Mouse (Mus musculus) megakaryocyte, embryonic 14.5 days (primary cell): ENCODE results near the gene Gk. TPM values are rescaled to one million over a fixed set of nuclear protein-coding genes. Genes with fewer than 3 reads are reported as not detected.

ENCODE experiments used
- H3K27me3 ChIP-seq: replicated peaks from 2 replicates; pipeline ENCODE3; 2012; ENCODE audit warnings: inconsistent platforms
- H3K36me3 ChIP-seq: replicated peaks from 2 replicates; pipeline ENCODE3; 2012; ENCODE audit warnings: low read length, inconsistent platforms, mixed read lengths
- H3K4me1 ChIP-seq: 2 replicates; pipeline ENCODE4 v1.6.1; 2012; ENCODE audit warnings: inconsistent platforms
- H3K4me3 ChIP-seq: replicated peaks from 2 replicates; pipeline ENCODE3; 2012; ENCODE audit warnings: moderate library complexity, mild to moderate bottlenecking, inconsistent platforms
- H3K9me3 ChIP-seq: 2 replicates; pipeline ENCODE4 v1.6.1; 2012; ENCODE audit warnings: inconsistent platforms
- FLI1 ChIP-seq: IDR thresholded peaks from 2 replicates; pipeline ENCODE4 v1.6.1; 2012; ENCODE audit warnings: low read length, inconsistent platforms, mixed read lengths
- GATA1 ChIP-seq: IDR thresholded peaks from 3 replicates; pipeline ENCODE4 v1.6.1; 2012; ENCODE audit warnings: mixed read lengths, low read length, inconsistent platforms, borderline replicate concordance
- polyA plus RNA-seq: library from polyadenylated mRNA; stranded (reverse); fragments of >175 nt; gene quantifications from 2 replicates; pipeline ENCODE4 v1.2.3, GENCODE M21; 2012; ENCODE audit warnings: low replicate concordance; ENCODE audit not compliant: insufficient read depth

The Gk gene
- polyA plus RNA-seq, 1 experiment, result 0.86 TPM

- H3K27me3 ChIP-seq, result peaks cover 1% of the 10 kb centered on the region
- H3K9me3 ChIP-seq, result no peaks in the 10 kb centered on the region
- TF ChIP-seq GATA1 (no peak), FLI1 (no peak)
- H3K4me1 ChIP-seq, result no peaks in the 10 kb centered on the region
- H3K36me3 ChIP-seq, result peaks cover 61% of the 10 kb centered on the region
- H3K4me3 ChIP-seq, result no peak overlapping the region
Observed at GRCm38 (mm10) chrX:85756005-85756404, 20.6 kb downstream of the Gk start.

GRCm38 (mm10) chrX:85743837-85744236 is 32.8 kb downstream of the Gk start:
- Histone ChIP-seq H3K9me3 (no peaks in the 10 kb centered on the region), H3K36me3 (peaks cover 44% of the 10 kb centered on the region), H3K4me3 (no peak overlapping the region), H3K27me3 (no peaks in the 10 kb centered on the region), H3K4me1 (no peaks in the 10 kb centered on the region)
- TF ChIP-seq GATA1, result no peak
- TF ChIP-seq FLI1, result no peak

GRCm38 (mm10) chrX:85733228-85733627 is 43.4 kb downstream of the Gk start:
- 0 out of 2 replicates have a peak, but pooled peaks cover 3% of the 10 kb centered on the region for H3K4me1 ChIP-seq
- H3K4me3 ChIP-seq, result no peak overlapping the region
- TF ChIP-seq GATA1 (no peak), FLI1 (no peak)
- H3K9me3 ChIP-seq, result no peaks in the 10 kb centered on the region
- peaks cover 62% of the 10 kb centered on the region for H3K36me3 ChIP-seq
- no peaks in the 10 kb centered on the region for H3K27me3 ChIP-seq

- Histone ChIP-seq H3K27me3 (no peaks in the 10 kb centered on the region), H3K4me3 (no peak overlapping the region), H3K36me3 (peaks cover 66% of the 10 kb centered on the region), H3K9me3 (no peaks in the 10 kb centered on the region), H3K4me1 (no peaks in the 10 kb centered on the region)
- TF ChIP-seq FLI1, result no peak
- TF ChIP-seq GATA1, result no peak
Observed at GRCm38 (mm10) chrX:85731133-85731938, 45.3 kb downstream of the Gk start.

GRCm38 (mm10) chrX:85721226-85721625 is 55.4 kb downstream of the Gk start:
- Histone ChIP-seq H3K27me3 (peaks cover 2% of the 10 kb centered on the region), H3K9me3 (no peaks in the 10 kb centered on the region), H3K36me3 (peaks cover 40% of the 10 kb centered on the region), H3K4me1 (peaks cover 3% of the 10 kb centered on the region; the same call in 1 of the 2 replicates), H3K4me3 (no peak overlapping the region)
- TF ChIP-seq FLI1 (no peak), GATA1 (no peak)

- Histone ChIP-seq H3K9me3 (no peaks in the 10 kb centered on the region), H3K36me3 (peaks cover 47% of the 10 kb centered on the region), H3K27me3 (no peaks in the 10 kb centered on the region), H3K4me3 (no peak overlapping the region), H3K4me1 (no peaks in the 10 kb centered on the region)
- TF ChIP-seq GATA1 (no peak), FLI1 (no peak)
Observed at GRCm38 (mm10) chrX:85710399-85710798, 66.2 kb downstream of the Gk start.

- no peak overlapping the region for H3K4me3 ChIP-seq
- peaks cover 21% of the 10 kb centered on the region for H3K36me3 ChIP-seq
- H3K27me3 ChIP-seq, result no peaks in the 10 kb centered on the region
- TF ChIP-seq GATA1, result no peak
- no peak for TF ChIP-seq FLI1
- no peaks in the 10 kb centered on the region for H3K4me1 ChIP-seq
- no peaks in the 10 kb centered on the region for H3K9me3 ChIP-seq
Observed at GRCm38 (mm10) chrX:85705715-85706114, 70.9 kb downstream of the Gk start.

GRCm38 (mm10) chrX:85683723-85684122 is 92.9 kb downstream of the Gk start:
- no peaks in the 10 kb centered on the region for H3K9me3 ChIP-seq
- TF ChIP-seq FLI1, result no peak
- TF ChIP-seq GATA1, result no peak

GRCm38 (mm10) chrX:85682125-85682524 is 94.5 kb downstream of the Gk start:
- H3K36me3 ChIP-seq, result no peaks in the 10 kb centered on the region
- no peaks in the 10 kb centered on the region for H3K4me1 ChIP-seq
- TF ChIP-seq FLI1 (no peak), GATA1 (no peak)
- no peaks in the 10 kb centered on the region for H3K27me3 ChIP-seq
- H3K4me3 ChIP-seq, result no peak overlapping the region
- H3K9me3 ChIP-seq, result no peaks in the 10 kb centered on the region

More at GRCm38 (mm10) chrX:85683723-85684122, 92.9 kb downstream of the Gk start:
- Histone ChIP-seq H3K4me1 (no peaks in the 10 kb centered on the region), H3K27me3 (no peaks in the 10 kb centered on the region), H3K4me3 (no peak overlapping the region), H3K36me3 (no peaks in the 10 kb centered on the region)

GRCm38 (mm10) chrX:85676808-85677207 is 99.8 kb downstream of the Gk start:
- Histone ChIP-seq H3K9me3 (no peaks in the 10 kb centered on the region), H3K4me1 (no peaks in the 10 kb centered on the region), H3K27me3 (peaks cover 4% of the 10 kb centered on the region), H3K4me3 (no peak overlapping the region), H3K36me3 (no peaks in the 10 kb centered on the region)
- no peak for TF ChIP-seq FLI1
- no peak for TF ChIP-seq GATA1

Other genes with a start within 250 kb of the Gk start
- 0.69 TPM in 1 of 2 replicates, not detected in the other for gene Tab3, start 202.8 kb downstream of the Gk start, polyA plus RNA-seq
- 0.21 and 0.87 TPM in 2 replicates for gene 5430427O19Rik, start 93.5 kb upstream of the Gk start, polyA plus RNA-seq